Mouse (Mus musculus): ENCODE measurements around the gene Pik3r6.

- TF ChIP-seq CTCF (IDR thresholded peaks at IDR 0.05; ENCODE audit: borderline replicate concordance, insufficient read depth, low read length) (no peak), POLR2A (IDR thresholded peaks at IDR 0.05; ENCODE audit: low read depth, low read length) (no peak)
Measured at GRCm38 (mm10) chr11:68478574-68478981, 24.2 kb upstream of the Pik3r6 start.

All from embryonic fibroblast, embryonic 13.5 days (primary cell).